Mouse (Mus musculus) forelimb bud, embryonic 11.5 days (tissue): Measurements from ENCODE around the gene Lmnb2.

Experiments
- DNase-seq: peaks from one replicate; pipeline ENCODE4 v3.0.0-alpha.2; 2012; ENCODE audit warnings: low read depth, low spot score

Lmnb2 gene

DNA sequence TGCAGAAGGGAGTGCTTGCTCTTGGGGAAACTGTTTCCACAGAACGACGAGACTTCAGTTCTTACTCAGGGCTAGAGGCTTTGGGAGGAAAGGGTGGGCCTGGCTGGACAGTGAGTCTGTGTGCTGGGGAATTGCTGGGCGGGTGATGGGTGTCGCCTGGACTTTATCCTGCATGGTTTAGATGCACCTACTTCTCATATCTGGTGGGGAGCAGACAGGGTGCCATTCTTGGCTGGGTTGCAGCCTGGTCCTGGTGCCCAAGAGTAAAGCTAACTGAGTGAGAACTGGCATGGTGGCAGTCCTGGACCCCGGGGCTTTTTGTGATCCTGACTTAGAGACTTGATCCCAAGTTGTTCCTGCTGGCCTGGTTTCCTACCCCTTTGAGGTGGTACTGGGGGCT lies 61.1 kb downstream of the Lmnb2 start:
- no peak for DNase-seq

- peak; percentile 41 for DNase-seq
Observed at GRCm38 (mm10) chr10:80856267-80856666, 61.8 kb downstream of the Lmnb2 start.

- no peak for DNase-seq
Observed at GRCm38 (mm10) chr10:80855749-80856073, 62.3 kb downstream of the Lmnb2 start.

- DNase-seq, result peak; percentile 96
Observed at GRCm38 (mm10) chr10:80854913-80855748, 62.9 kb downstream of the Lmnb2 start, which contains the start of the genes Lsm7 and Sppl2b. Lsm7 (minus strand) TSS chr10:80855209. Sppl2b (plus strand) TSS chr10:80855275.
